Mouse (Mus musculus): ENCODE measurements around the gene Rbm10. TPM values are rescaled to one million over a fixed set of nuclear protein-coding genes. Genes with fewer than 3 reads are reported as not detected.

The Rbm10 gene
- total RNA-seq (2021) = 10 to 100 TPM; 13.4 to 14.3 TPM
- long read RNA-seq, experiment 1, transcript Rbm10-203 (23 exons, 3,172 nt) = major isoform, 5 of 22 reads
- long read RNA-seq, experiment 1, partial matches to known transcripts = 6 of 22 reads
- long read RNA-seq, experiment 1, other reads (novel, unspliced or antisense) = 7 of 22 reads
- long read RNA-seq, experiment 2, transcript Rbm10-203 (23 exons, 3,172 nt) = major isoform, 6 of 18 reads
- long read RNA-seq, experiment 2, partial matches to known transcripts = 1 of 18 reads
- long read RNA-seq, experiment 2, other reads (novel, unspliced or antisense) = 10 of 18 reads

GRCm38 (mm10) chrX:20617176-20617902 is at the start of gene Rbm10, which contains the start of gene Ndufb11:
Rbm10 (plus strand) TSS chrX:20617503.
Ndufb11 (minus strand) TSS chrX:20617619.
- intact Hi-C loops (cut with DNase I; ENCODE audit: low total_unique reads) = no loop called here

GRCm38 (mm10) chrX:20571024-20571423 is 46.3 kb upstream of the Rbm10 start:
- intact Hi-C loops (cut with DNase I; ENCODE audit: low total_unique reads) = no loop called here
- no peak for DNase-seq

More at GRCm38 (mm10) chrX:20617176-20617902, at the start of gene Rbm10, which contains the start of gene Ndufb11:
- DNase-seq = peak; percentile 79

- intact Hi-C loops (cut with DNase I; ENCODE audit: low total_unique reads) = no loop called here
- DNase-seq = no peak
Measured at GRCm38 (mm10) chrX:20572683-20573082, 44.6 kb upstream of the Rbm10 start.

- no peak for DNase-seq
- intact Hi-C loops (cut with DNase I; ENCODE audit: low total_unique reads) = no loop called here
Measured at GRCm38 (mm10) chrX:20573927-20574326, 43.4 kb upstream of the Rbm10 start.

GRCm38 (mm10) chrX:20587968-20588367 is 29.3 kb upstream of the Rbm10 start:
- DNase-seq = no peak
- intact Hi-C loops (cut with DNase I; ENCODE audit: low total_unique reads) = no loop called here

- intact Hi-C loops (cut with DNase I; ENCODE audit: low total_unique reads) = no loop called here
- DNase-seq = no peak
Measured at GRCm38 (mm10) chrX:20608500-20608899, 8.8 kb upstream of the Rbm10 start.

GRCm38 (mm10) chrX:20616861-20617175 is 485 bp upstream of the Rbm10 start:
- DNase-seq = no peak
- intact Hi-C loops (cut with DNase I; ENCODE audit: low total_unique reads) = no loop called here

- intact Hi-C loops (cut with DNase I; ENCODE audit: low total_unique reads) = no loop called here
- DNase-seq = no peak
Measured at GRCm38 (mm10) chrX:20617903-20618399, 648 bp downstream of the Rbm10 start.

GRCm38 (mm10) chrX:20638141-20638540 is 20.8 kb downstream of the Rbm10 start:
- intact Hi-C loops (cut with DNase I; ENCODE audit: low total_unique reads) = no loop called here
- DNase-seq = no peak

- intact Hi-C loops (cut with DNase I; ENCODE audit: low total_unique reads) = no loop called here
- DNase-seq = no peak
Measured at GRCm38 (mm10) chrX:20644780-20645179, 27.5 kb downstream of the Rbm10 start.

GRCm38 (mm10) chrX:20657593-20657992 is 40.3 kb downstream of the Rbm10 start:
- intact Hi-C loops (cut with DNase I; ENCODE audit: low total_unique reads) = no loop called here
- DNase-seq = no peak

GRCm38 (mm10) chrX:20658026-20658652 is 40.8 kb downstream of the Rbm10 start, which contains the start of gene Uba1:
Uba1 (plus strand) TSS chrX:20658326.
- intact Hi-C loops (cut with DNase I; ENCODE audit: low total_unique reads) = no loop called here
- peak; percentile 69 for DNase-seq

GRCm38 (mm10) chrX:20658891-20659406 is 41.6 kb downstream of the Rbm10 start:
- intact Hi-C loops (cut with DNase I; ENCODE audit: low total_unique reads) = no loop called here
- DNase-seq = no peak

- intact Hi-C loops (cut with DNase I; ENCODE audit: low total_unique reads) = no loop called here
- no peak for DNase-seq
Measured at GRCm38 (mm10) chrX:20662317-20662715, 45.0 kb downstream of the Rbm10 start.

GRCm38 (mm10) chrX:20662716-20663443 is 45.6 kb downstream of the Rbm10 start:
- intact Hi-C loops (cut with DNase I; ENCODE audit: low total_unique reads) = no loop called here
- DNase-seq = peak; percentile 82

- intact Hi-C loops (cut with DNase I; ENCODE audit: low total_unique reads) = no loop called here
- no peak for DNase-seq
Measured at GRCm38 (mm10) chrX:20663444-20663790, 46.1 kb downstream of the Rbm10 start.

GRCm38 (mm10) chrX:20687519-20688067 is 70.3 kb downstream of the Rbm10 start, which contains the start of gene Cdk16:
Cdk16 (plus strand) TSS chrX:20687954.
- intact Hi-C loops (cut with DNase I; ENCODE audit: low total_unique reads) = no loop called here
- peak; percentile 83 for DNase-seq

GRCm38 (mm10) chrX:20688068-20688547 is 70.8 kb downstream of the Rbm10 start:
- intact Hi-C loops (cut with DNase I; ENCODE audit: low total_unique reads) = no loop called here
- peak; percentile 78 for DNase-seq

GRCm38 (mm10) chrX:20688615-20689014 is 71.3 kb downstream of the Rbm10 start:
- intact Hi-C loops (cut with DNase I; ENCODE audit: low total_unique reads) = no loop called here
- peak; percentile 74 for DNase-seq
